Mouse (Mus musculus): ENCODE measurements at regions not wholly inside any gene's neighbourhood (a gene's known extent, or its start where the extent isn't known, plus 50 kb on each side); places are given as distances from the start of the nearest gene placed in this dataset.
"Not testable (repeated sequence)": the region's sequence is repeated elsewhere in the genome, so short reads cannot be mapped to it uniquely, and the experiment has no call there.

- Histone ChIP-seq H3K27ac (ENCODE audit: insufficient read depth, low read depth, low read length, poor library complexity, severe bottlenecking) (no peak overlapping the region), H3K36me3 (ENCODE audit: control insufficient read depth, insufficient read depth, low read length, poor library complexity, severe bottlenecking) (no peaks in the 10 kb centered on the region), H3K4me3 (ENCODE audit: insufficient read depth in 1 of 2, low read depth in 1 of 2, low read length in 2 of 2, poor library complexity in 1 of 2, severe bottlenecking in 1 of 2) (no peak overlapping the region), H3K9me3 (ENCODE audit: control insufficient read depth, insufficient read depth, low read depth, low read length) (no peaks in the 10 kb centered on the region), H3K9ac (ENCODE audit: insufficient read depth, low read depth, low read length, poor library complexity, severe bottlenecking) (no peak overlapping the region), H3K4me1 (ENCODE audit: control insufficient read depth in 2 of 2, insufficient read depth in 2 of 2, low read length in 2 of 2, poor library complexity in 1 of 2) (no peaks in the 10 kb centered on the region)
- TF ChIP-seq ZC3H11A (IDR thresholded peaks at IDR 0.05; ENCODE audit: borderline replicate concordance, low read depth, low read length), result no peak
- TF ChIP-seq HCFC1 (IDR thresholded peaks at IDR 0.05; ENCODE audit: borderline replicate concordance, insufficient read depth, low read length), result no peak
- TF ChIP-seq ZNF384 (IDR thresholded peaks at IDR 0.05; ENCODE audit: low read depth, low read length), result no peak
- no peak for TF ChIP-seq CHD2 (IDR thresholded peaks at IDR 0.05; ENCODE audit: low read depth, low read length)
- no peak for TF ChIP-seq MAFK (IDR thresholded peaks at IDR 0.05; ENCODE audit: insufficient read depth, low read depth, low read length)
- in situ Hi-C loops (cut with MboI; ENCODE audit: low sequenced_read_pairs in 2 of 2, unreplicated experiment in 2 of 2), result no loop called here
- DNase-seq (ENCODE audit: low read depth, low spot score), result no peak
Measured at GRCm38 (mm10) chr6:20037769-20038168, 1171.7 kb downstream of the Ankrd7 start.

GRCm38 (mm10) chr6:20078666-20079065 is 1136.6 kb upstream of the Kcnd2 start:
- no peaks in the 10 kb centered on the region for H3K36me3 ChIP-seq (ENCODE audit: control insufficient read depth, insufficient read depth, low read length, poor library complexity, severe bottlenecking)
- H3K4me3 ChIP-seq (ENCODE audit: insufficient read depth in 1 of 2, low read depth in 1 of 2, low read length in 2 of 2, poor library complexity in 1 of 2, severe bottlenecking in 1 of 2), result no peak overlapping the region
- in situ Hi-C loops (cut with MboI; ENCODE audit: low sequenced_read_pairs in 2 of 2, unreplicated experiment in 2 of 2), result no loop called here
- H3K27ac ChIP-seq (ENCODE audit: insufficient read depth, low read depth, low read length, poor library complexity, severe bottlenecking), result no peak overlapping the region
- DNase-seq (ENCODE audit: low read depth, low spot score), result no peak
- no peaks in the 10 kb centered on the region for H3K4me1 ChIP-seq (ENCODE audit: control insufficient read depth in 2 of 2, insufficient read depth in 2 of 2, low read length in 2 of 2, poor library complexity in 1 of 2)
- H3K9me3 ChIP-seq (ENCODE audit: control insufficient read depth, insufficient read depth, low read depth, low read length), result no peaks in the 10 kb centered on the region
- TF ChIP-seq MAFK (IDR thresholded peaks at IDR 0.05; ENCODE audit: insufficient read depth, low read depth, low read length) (no peak), CHD2 (IDR thresholded peaks at IDR 0.05; ENCODE audit: low read depth, low read length) (no peak), HCFC1 (IDR thresholded peaks at IDR 0.05; ENCODE audit: borderline replicate concordance, insufficient read depth, low read length) (no peak)
- no peak overlapping the region for H3K9ac ChIP-seq (ENCODE audit: insufficient read depth, low read depth, low read length, poor library complexity, severe bottlenecking)

GRCm38 (mm10) chr6:20092057-20092917 is 1123.0 kb upstream of the Kcnd2 start:
- H3K27ac ChIP-seq (ENCODE audit: insufficient read depth, low read depth, low read length, poor library complexity, severe bottlenecking), result no peak overlapping the region
- in situ Hi-C loops (cut with MboI; ENCODE audit: low sequenced_read_pairs in 2 of 2, unreplicated experiment in 2 of 2), result no loop called here
- H3K4me3 ChIP-seq (ENCODE audit: insufficient read depth in 1 of 2, low read depth in 1 of 2, low read length in 2 of 2, poor library complexity in 1 of 2, severe bottlenecking in 1 of 2), result no peak overlapping the region
- no peaks in the 10 kb centered on the region for H3K4me1 ChIP-seq (ENCODE audit: control insufficient read depth in 2 of 2, insufficient read depth in 2 of 2, low read length in 2 of 2, poor library complexity in 1 of 2)
- H3K9me3 ChIP-seq (ENCODE audit: control insufficient read depth, insufficient read depth, low read depth, low read length), result no peaks in the 10 kb centered on the region
- H3K36me3 ChIP-seq (ENCODE audit: control insufficient read depth, insufficient read depth, low read length, poor library complexity, severe bottlenecking), result no peaks in the 10 kb centered on the region
- DNase-seq (ENCODE audit: low read depth, low spot score), result no peak
- TF ChIP-seq HCFC1 (IDR thresholded peaks at IDR 0.05; ENCODE audit: borderline replicate concordance, insufficient read depth, low read length), result no peak
- no peak for TF ChIP-seq MAFK (IDR thresholded peaks at IDR 0.05; ENCODE audit: insufficient read depth, low read depth, low read length)
- no peak for TF ChIP-seq CHD2 (IDR thresholded peaks at IDR 0.05; ENCODE audit: low read depth, low read length)
- TF ChIP-seq ZC3H11A (IDR thresholded peaks at IDR 0.05; ENCODE audit: borderline replicate concordance, low read depth, low read length), result no peak
- no peak for TF ChIP-seq ZNF384 (IDR thresholded peaks at IDR 0.05; ENCODE audit: low read depth, low read length)
- H3K9ac ChIP-seq (ENCODE audit: insufficient read depth, low read depth, low read length, poor library complexity, severe bottlenecking), result no peak overlapping the region

- H3K9me3 ChIP-seq (ENCODE audit: control insufficient read depth, insufficient read depth, low read depth, low read length); H3K4me1 ChIP-seq (ENCODE audit: control insufficient read depth in 2 of 2, insufficient read depth in 2 of 2, low read length in 2 of 2, poor library complexity in 1 of 2); H3K9ac ChIP-seq (ENCODE audit: insufficient read depth, low read depth, low read length, poor library complexity, severe bottlenecking); in situ Hi-C loops (cut with MboI; ENCODE audit: low sequenced_read_pairs in 2 of 2, unreplicated experiment in 2 of 2); H3K4me3 ChIP-seq (ENCODE audit: insufficient read depth in 1 of 2, low read depth in 1 of 2, low read length in 2 of 2, poor library complexity in 1 of 2, severe bottlenecking in 1 of 2); DNase-seq (ENCODE audit: low read depth, low spot score); H3K36me3 ChIP-seq (ENCODE audit: control insufficient read depth, insufficient read depth, low read length, poor library complexity, severe bottlenecking); H3K27ac ChIP-seq (ENCODE audit: insufficient read depth, low read depth, low read length, poor library complexity, severe bottlenecking): not testable (repeated sequence)
Measured at GRCm38 (mm10) chr6:20133991-20134390, 1081.3 kb upstream of the Kcnd2 start.

GRCm38 (mm10) chr6:20137546-20137945 is 1077.8 kb upstream of the Kcnd2 start:
- DNase-seq (ENCODE audit: low read depth, low spot score), result no peak
- Histone ChIP-seq H3K27ac (ENCODE audit: insufficient read depth, low read depth, low read length, poor library complexity, severe bottlenecking) (no peak overlapping the region), H3K9me3 (ENCODE audit: control insufficient read depth, insufficient read depth, low read depth, low read length) (0 out of 2 replicates have a peak, but pooled peaks cover 4% of the 10 kb centered on the region), H3K4me3 (ENCODE audit: insufficient read depth in 1 of 2, low read depth in 1 of 2, low read length in 2 of 2, poor library complexity in 1 of 2, severe bottlenecking in 1 of 2) (no peak overlapping the region), H3K4me1 (ENCODE audit: control insufficient read depth in 2 of 2, insufficient read depth in 2 of 2, low read length in 2 of 2, poor library complexity in 1 of 2) (no peaks in the 10 kb centered on the region), H3K9ac (ENCODE audit: insufficient read depth, low read depth, low read length, poor library complexity, severe bottlenecking) (no peak overlapping the region), H3K36me3 (ENCODE audit: control insufficient read depth, insufficient read depth, low read length, poor library complexity, severe bottlenecking) (no peaks in the 10 kb centered on the region)
- in situ Hi-C loops (cut with MboI; ENCODE audit: low sequenced_read_pairs in 2 of 2, unreplicated experiment in 2 of 2), result no loop called here
- TF ChIP-seq ZNF384 (IDR thresholded peaks at IDR 0.05; ENCODE audit: low read depth, low read length), result no peak
- TF ChIP-seq CHD2 (IDR thresholded peaks at IDR 0.05; ENCODE audit: low read depth, low read length), result no peak
- no peak for TF ChIP-seq ZC3H11A (IDR thresholded peaks at IDR 0.05; ENCODE audit: borderline replicate concordance, low read depth, low read length)

Data from ES-E14 (cell line).